Mouse (Mus musculus) large intestine, adult 2 months (tissue): ENCODE measurements around the gene 2610002M06Rik. TPM values are rescaled to one million over a fixed set of nuclear protein-coding genes. Genes with fewer than 3 reads are reported as not detected.
A peak's percentile ranks its signal among the peaks of the same experiment; 100 is the strongest.

Experiments
- DNase-seq: peaks from one replicate; pipeline ENCODE4 v3.0.0-alpha.2; 2012; ENCODE audit warnings: low read depth, low spot score
- WGBS: fragments of 180-500 bp; shearing (Covaris S2); methylation state at CpG from one replicate; pipeline ENCODE4 v1.1.7; 2018; 5-methylcytosine and 5-hydroxymethylcytosine counted together
- polyA plus RNA-seq: library from polyadenylated mRNA; depleted of rRNA; stranded (reverse); fragments of >200 nt; gene quantifications from 2 replicates; pipeline ENCODE4 v1.2.3, GENCODE M21; 2012; rRNA removed

Gene 2610002M06Rik
- 3.2 TPM in 2 replicates for polyA plus RNA-seq

GRCm38 (mm10) chrX:107816218-107816554, at the start of gene 2610002M06Rik:
2610002M06Rik (minus strand) TSS chrX:107816334.
- DNase-seq = peak; percentile 38
- 32% methylated on average over 28 of the region's 28 CpGs for WGBS

- 27% methylated on average over 4 of the region's 4 CpGs for WGBS
- DNase-seq = no peak
Measured at GRCm38 (mm10) chrX:107858165-107858564, 42.0 kb upstream of the 2610002M06Rik start.

GRCm38 (mm10) chrX:107816726-107817125, 592 bp upstream of the 2610002M06Rik start:
- DNase-seq = no peak
- 75% methylated on average over 6 of the region's 6 CpGs for WGBS

DNA sequence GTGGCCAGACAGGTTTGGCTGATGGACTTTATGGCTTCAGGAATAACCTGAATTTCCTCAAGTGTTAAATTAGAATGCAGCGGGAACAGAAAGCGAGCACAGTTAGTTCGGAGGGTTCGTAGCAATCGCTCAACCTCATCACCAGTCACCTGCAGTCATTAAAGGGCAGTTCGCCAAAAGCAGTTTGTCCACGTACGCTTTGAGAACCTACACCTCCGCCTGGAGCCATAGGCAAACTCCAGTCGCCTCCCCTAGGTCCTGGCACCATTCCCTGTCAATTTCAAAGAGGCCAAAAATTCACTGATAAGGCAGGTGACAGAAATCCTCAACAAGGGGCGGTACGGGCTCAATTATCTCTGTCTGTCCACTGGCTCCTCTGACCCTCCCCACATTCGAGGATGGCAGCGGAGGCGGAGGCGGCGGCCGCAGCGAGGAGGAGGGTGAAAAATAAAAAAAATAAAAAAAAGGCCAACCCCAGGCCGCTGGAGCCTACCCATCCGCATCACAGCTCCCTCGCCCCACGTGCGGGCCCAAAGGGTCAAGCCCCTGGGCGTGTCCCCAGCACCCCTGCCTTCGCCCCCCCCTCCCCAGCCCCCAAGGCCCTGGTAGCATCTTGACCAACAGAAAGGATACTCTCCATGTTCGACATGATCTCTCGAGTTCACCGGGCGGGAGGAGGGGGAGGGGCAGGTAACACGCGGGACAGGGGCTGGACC, 474 bp downstream of the 2610002M06Rik start:
- peak; percentile 27 for DNase-seq
- WGBS = 23% methylated on average over 32 of the region's 32 CpGs

- no peak for DNase-seq
Measured at GRCm38 (mm10) chrX:107812120-107812519, 4.0 kb downstream of the 2610002M06Rik start.

DNA sequence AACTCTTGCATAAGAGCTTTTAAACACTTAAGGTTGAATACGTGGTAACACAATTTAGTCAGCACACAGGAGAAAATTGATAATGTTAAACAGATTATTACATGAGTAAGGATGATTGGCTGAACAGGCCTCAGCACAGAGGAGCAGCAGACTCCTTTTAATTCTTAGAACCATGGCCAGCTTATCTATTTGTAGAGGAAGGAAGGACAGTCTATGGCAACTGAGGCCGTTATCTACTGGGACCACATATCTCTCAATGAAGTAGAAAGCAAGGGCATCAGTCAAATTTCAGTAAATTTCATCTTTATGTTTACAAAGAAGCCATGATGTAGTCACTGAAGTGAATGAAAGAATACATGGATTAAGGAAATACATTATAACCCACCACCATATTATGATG, 19.2 kb downstream of the 2610002M06Rik start:
- WGBS = 93% methylated on average over 2 of the region's 2 CpGs
- no peak for DNase-seq

GRCm38 (mm10) chrX:107795785-107796184, 20.3 kb downstream of the 2610002M06Rik start:
- no peak for DNase-seq
- WGBS = 46% methylated on average over 1 of the region's 1 CpGs

- 73% methylated on average over 1 of the region's 1 CpGs for WGBS
- no peak for DNase-seq
Measured at GRCm38 (mm10) chrX:107792290-107792689, 23.8 kb downstream of the 2610002M06Rik start, which contains the start of gene Tent5d. Tent5d (plus strand) TSS chrX:107792590.

DNA sequence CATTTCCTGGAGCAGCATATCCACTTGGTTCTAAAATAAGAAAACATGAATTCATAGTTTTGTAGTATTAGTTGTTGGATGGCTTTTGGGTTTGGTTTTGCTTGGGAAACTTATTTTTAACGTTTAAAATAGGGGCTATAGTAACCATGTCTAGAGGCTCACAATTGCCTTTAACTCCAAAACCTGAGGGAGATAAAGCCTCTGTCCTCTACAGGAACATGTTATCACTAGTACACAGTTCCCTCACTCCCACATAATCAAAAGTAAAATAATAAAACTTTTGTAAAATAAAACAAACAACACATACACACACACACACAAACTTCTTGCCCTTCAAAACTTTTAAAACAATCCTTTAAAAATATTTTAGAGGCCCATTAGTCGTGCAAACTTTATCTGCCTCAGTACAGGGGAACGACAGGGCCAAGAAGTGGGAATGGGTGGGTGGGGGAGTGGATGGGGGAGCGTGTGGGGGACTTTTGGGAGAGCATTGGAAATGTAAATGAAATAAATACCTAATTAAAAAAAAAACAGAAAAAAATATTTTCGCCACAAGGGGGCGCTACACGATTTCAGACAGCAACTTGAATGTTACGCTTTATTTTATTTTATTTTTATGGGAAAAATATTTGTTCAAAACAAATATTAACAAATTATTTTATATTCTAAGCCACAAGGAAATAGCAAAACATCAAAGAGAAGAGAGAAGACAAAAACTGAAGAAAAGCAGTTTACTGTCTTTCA, 25.2 kb downstream of the 2610002M06Rik start:
- WGBS = 31% methylated on average over 8 of the region's 8 CpGs
- DNase-seq = no peak

GRCm38 (mm10) chrX:107790136-107790535, 26.0 kb downstream of the 2610002M06Rik start:
- WGBS = 84% methylated on average over 1 of the region's 1 CpGs
- DNase-seq = no peak

- DNase-seq = no peak
- WGBS = 22% methylated on average over 3 of the region's 3 CpGs
Measured at GRCm38 (mm10) chrX:107767896-107768295, 48.2 kb downstream of the 2610002M06Rik start.

Other genes starting within 250 kb of the 2610002M06Rik start
- not detected in 2 replicates for gene Tbx22, start 148.4 kb downstream of the 2610002M06Rik start, polyA plus RNA-seq
- gene Tent5d, start 23.7 kb downstream of the 2610002M06Rik start, polyA plus RNA-seq = not detected in 2 replicates
- gene Gm732, start 132.1 kb upstream of the 2610002M06Rik start, polyA plus RNA-seq = not detected in 2 replicates